Mouse (Mus musculus): ENCODE data around the gene Gprc5a.

- TF ChIP-seq CTCF (IDR thresholded peaks at IDR 0.05; ENCODE audit: low read depth) (no peak), EP300 (optimal IDR thresholded peaks at IDR 0.05) (no peak)
Measured at GRCm38 (mm10) chr6:135026755-135027154, 38.7 kb upstream of the Gprc5a start.
